Mouse (Mus musculus) heart, adult 2 months (tissue): Measurements from ENCODE around the gene Ppp1r21. TPM values are rescaled to one million over a fixed set of nuclear protein-coding genes. Genes with fewer than 3 reads are reported as not detected.

ENCODE experiments used
- DNase-seq, 2 experiments: peaks; one replicate each; pipeline ENCODE4 v3.0.0; 2021
- H3K27ac ChIP-seq: fragments of 200-600 bp; 2 replicates; pipeline ENCODE4 v1.8.1; 2022
- H3K27me3 ChIP-seq: fragments of 200-500 bp; 2 replicates; pipeline ENCODE4 v1.6.1; 2012; ENCODE audit warnings: mild to moderate bottlenecking, low read length, inconsistent platforms, mixed read lengths; ENCODE audit not compliant: control insufficient read depth, insufficient read depth
- H3K36me3 ChIP-seq: fragments of 200-500 bp; 2 replicates; pipeline ENCODE4 v1.6.1; 2012; ENCODE audit warnings: low read length, inconsistent platforms; ENCODE audit not compliant: control insufficient read depth, insufficient read depth
- H3K4me1 ChIP-seq: fragments of 200-500 bp; 2 replicates; pipeline ENCODE4 v1.6.1; 2011; ENCODE audit warnings: low read length; ENCODE audit not compliant: control insufficient read depth, insufficient read depth
- H3K4me3 ChIP-seq: fragments of 200-600 bp; 2 replicates; pipeline ENCODE4 v1.8.1; 2022
- H3K79me2 ChIP-seq: fragments of 200-500 bp; replicated peaks from 2 replicates; pipeline ENCODE4 v1.6.1; 2012; ENCODE audit warnings: mild to moderate bottlenecking, inconsistent platforms, low read length, moderate library complexity, mixed read lengths; ENCODE audit not compliant: control insufficient read depth, insufficient read depth
- H3K9ac ChIP-seq: fragments of 200-500 bp; 2 replicates; pipeline ENCODE4 v1.6.1; 2012; ENCODE audit warnings: low read depth, mild to moderate bottlenecking, control low read depth, inconsistent platforms, low read length, mixed read lengths
- CTCF ChIP-seq: fragments of 200-600 bp; IDR thresholded peaks from 2 replicates; pipeline ENCODE4 v1.8.1; 2022; ENCODE audit warnings: antibody characterized with exemption, mild to moderate bottlenecking, moderate library complexity
- EP300 ChIP-seq: fragments of 200-500 bp; IDR thresholded peaks from 2 replicates; pipeline ENCODE4 v1.6.1; 2011; ENCODE audit warnings: low read depth, low read length, control low read depth; ENCODE audit not compliant: insufficient read depth
- POLR2A ChIP-seq: fragments of 200-500 bp; IDR thresholded peaks from 2 replicates; pipeline ENCODE4 v1.6.1; 2011; ENCODE audit warnings: mild to moderate bottlenecking, low read depth, low read length, control low read depth; ENCODE audit not compliant: insufficient read depth
- WGBS: fragments of 180-500 bp; shearing (Covaris S2); methylation state at CpG from one replicate; pipeline ENCODE4 v1.1.7; 2018; 5-methylcytosine and 5-hydroxymethylcytosine counted together
- intact Hi-C: fragments of 180-260 bp; cut with DNase I; formaldehyde crosslinking; loops from one replicate; pipeline ENCODE4 v1.15.1; 2025
- polyA plus RNA-seq: library from polyadenylated mRNA; depleted of rRNA; stranded (reverse); fragments of >200 nt; gene quantifications from 2 replicates; pipeline ENCODE4 v1.2.3, GENCODE M21; 2012
- total RNA-seq, 2 experiments: library from RNA; stranded (reverse); gene quantifications; 2 replicates each; pipeline ENCODE4 v1.2.3; 2021

Ppp1r21 gene
- total and polyA plus RNA-seq, 3 experiments, result 8.8 to 9.9 (median 9.2) TPM

- H3K79me2 ChIP-seq, result no peaks in the 10 kb centered on the region
- H3K4me1 ChIP-seq, result peaks cover 23% of the 10 kb centered on the region
- no peak overlapping the region for H3K9ac ChIP-seq
- TF ChIP-seq POLR2A (0 out of 2 replicates have a peak, but pooled peaks have one; percentile 18), EP300 (peak; percentile 78; the same call in 1 of the 2 replicates), CTCF (no peak)
- 16% methylated on average over 9 of the region's 10 CpGs for WGBS
- H3K27me3 ChIP-seq, result no peaks in the 10 kb centered on the region
- no peak overlapping the region for H3K4me3 ChIP-seq
- intact Hi-C loops, result loop anchor here (1.0 kb wide), 1 partner anchor 32 kb away; the partner anchor contains the start of gene Ston1
- H3K36me3 ChIP-seq, result peaks cover 6% of the 10 kb centered on the region; the same call in 1 of the 2 replicates
- peak overlapping the region; percentile 42 for H3K27ac ChIP-seq
- peak; percentile 61 to 86 for DNase-seq
These were observed 98.9 kb downstream of the Ppp1r21 start for GRCm38 (mm10) chr17:88628676-88629380.

DNA sequence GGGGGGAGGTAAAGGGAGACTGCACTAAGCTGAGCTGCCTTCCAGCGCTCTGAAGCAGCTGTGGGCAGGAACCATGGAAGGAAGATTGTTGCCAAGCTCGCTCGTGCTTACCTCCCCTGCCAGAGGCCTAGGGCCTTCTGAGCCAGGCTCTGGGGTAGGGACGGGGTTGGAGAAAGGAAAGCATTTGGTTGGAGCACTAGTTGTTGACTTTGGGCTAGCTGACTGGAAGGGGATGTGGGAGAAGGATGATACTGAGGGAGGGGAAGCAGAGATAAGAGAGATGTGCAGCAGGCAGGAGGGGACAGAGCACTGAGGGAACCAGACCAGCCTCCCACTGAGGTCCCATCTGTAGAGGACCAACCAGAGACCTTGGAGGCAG is 99.5 kb downstream of the Ppp1r21 start:
- Histone ChIP-seq H3K4me3 (no peak overlapping the region), H3K27ac (peak overlapping the region; percentile 42), H3K79me2 (no peaks in the 10 kb centered on the region), H3K36me3 (peaks cover 6% of the 10 kb centered on the region; the same call in 1 of the 2 replicates), H3K4me1 (peaks cover 23% of the 10 kb centered on the region), H3K9ac (peak overlapping the region; percentile 43; the same call in 1 of the 2 replicates), H3K27me3 (no peaks in the 10 kb centered on the region)
- intact Hi-C loops, result loop anchor here (1.0 kb wide), 1 partner anchor 32 kb away; the partner anchor contains the start of gene Ston1
- peak; percentile 70 to 76 for DNase-seq
- TF ChIP-seq POLR2A, result no peak
- no peak for TF ChIP-seq CTCF
- 0 out of 2 replicates have a peak, but pooled peaks have one; percentile 28 for TF ChIP-seq EP300
- 9% methylated on average over 4 of the region's 4 CpGs for WGBS

DNA sequence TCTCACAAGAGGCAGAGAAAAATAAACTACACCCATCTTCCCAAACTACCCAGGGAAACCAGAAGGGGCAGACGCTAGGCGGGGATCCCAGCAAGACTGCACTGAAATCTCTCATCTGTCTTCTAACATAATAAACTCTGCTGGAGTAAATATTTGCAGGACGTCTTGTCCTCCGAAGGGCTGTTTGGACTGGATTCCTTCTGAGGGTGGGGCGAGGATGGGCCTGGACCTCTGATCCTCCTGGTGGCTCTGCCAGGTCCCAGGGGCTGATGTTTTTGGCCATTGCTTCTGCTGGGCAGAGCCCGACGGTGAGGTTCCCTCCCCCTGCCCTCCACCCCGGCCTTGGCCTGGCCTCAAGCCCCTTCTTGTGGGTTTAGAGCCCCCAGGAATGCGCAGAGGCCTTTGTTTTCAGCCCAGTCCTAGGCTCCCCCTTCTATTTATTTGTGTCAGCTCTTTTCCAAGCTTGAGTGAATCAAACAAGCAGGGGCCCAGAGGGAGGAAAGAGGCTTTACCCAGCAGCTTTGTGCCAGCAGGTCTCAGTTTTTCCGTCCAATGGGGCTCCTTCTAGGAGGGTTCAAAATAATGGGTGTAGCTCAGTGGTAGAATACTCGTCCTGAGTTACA is 100.1 kb downstream of the Ppp1r21 start:
- H3K27me3 ChIP-seq, result no peaks in the 10 kb centered on the region
- intact Hi-C loops, result loop anchor here (1.0 kb wide), 1 partner anchor 33 kb away; the partner anchor contains the start of gene Ston1
- 40% methylated on average over 11 of the region's 11 CpGs for WGBS

GRCm38 (mm10) chr17:88630554-88630948 is 100.6 kb downstream of the Ppp1r21 start:
- no peak overlapping the region for H3K4me3 ChIP-seq
- TF ChIP-seq CTCF, result no peak
- no peak for TF ChIP-seq POLR2A
- TF ChIP-seq EP300, result no peak
- no peaks in the 10 kb centered on the region for H3K79me2 ChIP-seq
- DNase-seq, result no peak
- intact Hi-C loops, result no loop called here
- peaks cover 22% of the 10 kb centered on the region for H3K4me1 ChIP-seq
- H3K27me3 ChIP-seq, result no peaks in the 10 kb centered on the region
- peak overlapping the region; percentile 42 for H3K27ac ChIP-seq
- peaks cover 6% of the 10 kb centered on the region; the same call in 1 of the 2 replicates for H3K36me3 ChIP-seq
- H3K9ac ChIP-seq, result no peak overlapping the region
- WGBS, result 69% methylated on average over 3 of the region's 3 CpGs

More for the DNA sequence above, 100.1 kb downstream of the Ppp1r21 start:
- peak; percentile 38 for TF ChIP-seq CTCF
- TF ChIP-seq POLR2A, result no peak
- TF ChIP-seq EP300, result 0 out of 2 replicates have a peak, but pooled peaks have one; percentile 35
- Histone ChIP-seq H3K4me3 (no peak overlapping the region), H3K79me2 (no peaks in the 10 kb centered on the region), H3K27ac (peak overlapping the region; percentile 42), H3K9ac (no peak overlapping the region), H3K36me3 (peaks cover 6% of the 10 kb centered on the region; the same call in 1 of the 2 replicates), H3K4me1 (peaks cover 23% of the 10 kb centered on the region)
- DNase-seq, result peak; percentile 70 to 75

- Histone ChIP-seq H3K36me3 (peaks cover 6% of the 10 kb centered on the region; the same call in 1 of the 2 replicates), H3K9ac (no peak overlapping the region), H3K4me1 (peaks cover 13% of the 10 kb centered on the region), H3K27ac (no peak overlapping the region), H3K27me3 (no peaks in the 10 kb centered on the region), H3K79me2 (no peaks in the 10 kb centered on the region), H3K4me3 (no peak overlapping the region)
- intact Hi-C loops, result no loop called here
- 54% methylated on average over 3 of the region's 3 CpGs for WGBS
- DNase-seq, result no peak
- TF ChIP-seq CTCF (no peak), EP300 (no peak), POLR2A (no peak)
These were observed 102.7 kb downstream of the Ppp1r21 start for GRCm38 (mm10) chr17:88632631-88633030.
